Mouse (Mus musculus): ENCODE results near the gene Eln. TPM values are rescaled to one million over a fixed set of nuclear protein-coding genes. Genes with fewer than 3 reads are reported as not detected.

The Eln gene
- polyA plus RNA-seq, 1 experiment from 2014 or later: 81.1 TPM

GRCm38 (mm10) chr5:134668495-134668894 is 78.6 kb downstream of the Eln start:
- Histone ChIP-seq H3K4me3 (no peak overlapping the region), H3K9me3 (no peaks in the 10 kb centered on the region), H3K9ac (no peak overlapping the region), H3K4me1 (no peaks in the 10 kb centered on the region), H3K4me2 (no peak overlapping the region), H3K36me3 (peaks cover 83% of the 10 kb centered on the region), H3K27me3 (no peaks in the 10 kb centered on the region), H3K27ac (no peak overlapping the region)
- no peak for ATAC-seq (ENCODE audit: insufficient number of reproducible peaks, insufficient read depth, low FRiP score, low TSS enrichment, low read depth)
- 41% methylated on average over 8 of the region's 8 CpGs for WGBS

GRCm38 (mm10) chr5:134656708-134657107 is 90.4 kb downstream of the Eln start:
- no peaks in the 10 kb centered on the region for H3K27me3 ChIP-seq
- H3K9me3 ChIP-seq: no peaks in the 10 kb centered on the region
- peaks cover 56% of the 10 kb centered on the region for H3K36me3 ChIP-seq
- H3K4me1 ChIP-seq: no peaks in the 10 kb centered on the region
- no peak overlapping the region for H3K4me2 ChIP-seq
- no peak overlapping the region for H3K9ac ChIP-seq
- whole genome bisulfite sequencing: 70% methylated on average over 4 of the region's 4 CpGs
- H3K4me3 ChIP-seq: no peak overlapping the region
- ATAC-seq (ENCODE audit: insufficient number of reproducible peaks, insufficient read depth, low FRiP score, low TSS enrichment, low read depth): no peak
- no peak overlapping the region for H3K27ac ChIP-seq

Other genes starting within 250 kb of the Eln start
- 5.4 and 5.8 TPM in 2 replicates for gene Clip2, start 194.9 kb downstream of the Eln start, polyA plus RNA-seq (2015; fragmentation: Nextera tagmentation; extraction: Ambion mirVana)
- gene Syna, start 187.2 kb downstream of the Eln start, polyA plus RNA-seq (2015; fragmentation: Nextera tagmentation; extraction: Ambion mirVana): 0.10 and 0.12 TPM in 2 replicates
- gene Rfc2, start 166.0 kb downstream of the Eln start, polyA plus RNA-seq (2015; fragmentation: Nextera tagmentation; extraction: Ambion mirVana): 326 and 332 TPM in 2 replicates
- 2.6 and 2.9 TPM in 2 replicates for gene Lat2, start 132.3 kb downstream of the Eln start, polyA plus RNA-seq (2015; fragmentation: Nextera tagmentation; extraction: Ambion mirVana)
- gene Eif4h, start 107.8 kb downstream of the Eln start, polyA plus RNA-seq (2015; fragmentation: Nextera tagmentation; extraction: Ambion mirVana): 471 and 483 TPM in 2 replicates
- gene Limk1, start 58.7 kb downstream of the Eln start, polyA plus RNA-seq (2015; fragmentation: Nextera tagmentation; extraction: Ambion mirVana): 11.6 and 11.9 TPM in 2 replicates
- gene Tmem270, start 159.4 kb upstream of the Eln start, polyA plus RNA-seq (2015; fragmentation: Nextera tagmentation; extraction: Ambion mirVana): not detected in 2 replicates
- gene Cldn13, start 168.2 kb upstream of the Eln start, polyA plus RNA-seq (2015; fragmentation: Nextera tagmentation; extraction: Ambion mirVana): 0.39 and 2.8 TPM in 2 replicates
- gene Mettl27, start 185.0 kb upstream of the Eln start, polyA plus RNA-seq (2015; fragmentation: Nextera tagmentation; extraction: Ambion mirVana): 21.1 and 21.4 TPM in 2 replicates
- 21.0 and 22.9 TPM in 2 replicates for gene Cldn4, start 199.6 kb upstream of the Eln start, polyA plus RNA-seq (2015; fragmentation: Nextera tagmentation; extraction: Ambion mirVana)
- gene Cldn3, start 238.9 kb upstream of the Eln start, polyA plus RNA-seq (2015; fragmentation: Nextera tagmentation; extraction: Ambion mirVana): 14.8 and 26.4 TPM in 2 replicates